Mouse (Mus musculus) ZHBTc4 (cell line): ENCODE data around the gene Dnajc12.
"Not testable (repeated sequence)": the region's sequence is repeated elsewhere in the genome, so short reads cannot be mapped to it uniquely, and the experiment has no call there.

Experiments
- DNase-seq: peaks from one replicate; pipeline ENCODE4 v3.0.0-alpha.2; 2011; ENCODE audit warnings: low read depth, low spot score

The Dnajc12 gene

GRCm38 (mm10) chr10:63382372-63383279 lies at the start of gene Dnajc12:
Gene Dnajc12, plus strand, starts transcription at chr10:63382443.
- peak; percentile 96 for DNase-seq

- DNase-seq: no peak
Measured at GRCm38 (mm10) chr10:63336901-63337300, 45.3 kb upstream of the Dnajc12 start.

- DNase-seq: no peak
Measured at GRCm38 (mm10) chr10:63337326-63337725, 44.9 kb upstream of the Dnajc12 start.

- peak; percentile 63 for DNase-seq
Measured at GRCm38 (mm10) chr10:63337951-63338836, 44.0 kb upstream of the Dnajc12 start.

DNA sequence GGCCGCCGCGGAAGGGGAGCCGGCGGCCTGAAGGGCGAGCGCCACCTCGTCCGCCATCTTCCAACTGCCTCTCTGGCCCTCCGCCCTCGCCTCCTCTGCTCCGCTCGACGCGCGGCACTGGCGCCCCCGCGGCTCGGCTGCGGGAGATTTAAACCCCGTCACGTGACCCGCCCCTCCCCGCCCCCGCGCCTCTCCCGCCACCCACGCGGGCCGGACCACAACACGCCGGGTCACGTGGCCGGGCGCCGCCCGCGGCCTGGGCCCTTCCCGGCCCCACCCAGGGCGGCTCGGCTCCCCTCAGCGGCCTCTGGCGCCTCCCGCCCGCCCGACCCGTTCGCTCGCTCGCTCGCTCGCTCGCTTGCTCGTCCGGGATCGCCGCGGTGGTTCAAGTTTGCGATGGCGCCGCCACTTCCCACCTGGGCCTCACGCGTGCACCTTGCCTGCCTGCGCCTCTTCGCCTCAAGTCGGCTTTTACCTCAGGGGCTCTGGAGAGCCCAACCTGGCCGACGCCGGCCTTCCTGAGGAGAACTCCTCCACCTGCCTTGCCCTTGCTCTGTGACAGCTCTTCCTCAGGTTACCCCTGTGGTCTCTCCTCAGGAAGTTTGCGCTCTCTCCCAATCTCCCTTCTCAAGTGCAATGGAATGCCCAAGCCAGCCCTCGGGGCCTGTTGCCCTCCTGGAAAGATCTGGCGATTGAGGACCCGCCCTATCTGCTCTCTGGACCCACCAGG lies 43.2 kb upstream of the Dnajc12 start:
- peak; percentile 97 for DNase-seq

DNA sequence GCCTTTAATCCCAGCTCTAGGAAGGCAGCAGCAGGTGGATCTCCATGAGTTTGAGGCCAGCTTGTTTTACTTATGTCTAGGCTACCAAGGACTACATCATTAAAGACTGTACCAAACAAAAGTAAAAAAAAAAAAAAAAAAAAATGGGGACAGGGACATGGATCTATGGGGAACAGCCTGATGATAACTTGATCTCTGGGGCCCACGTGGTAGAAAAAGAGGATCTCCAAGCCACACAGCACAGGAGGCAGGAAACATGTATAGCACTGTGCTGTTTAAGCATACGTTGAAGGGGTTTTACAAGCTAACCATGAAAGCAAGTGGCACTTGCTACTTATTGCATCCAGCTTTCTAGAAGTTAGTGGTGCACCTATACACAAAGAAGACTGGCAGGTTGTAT lies 40.9 kb upstream of the Dnajc12 start:
- no peak for DNase-seq

GRCm38 (mm10) chr10:63344751-63345150 lies 37.5 kb upstream of the Dnajc12 start:
- peak; percentile 62 for DNase-seq

DNA sequence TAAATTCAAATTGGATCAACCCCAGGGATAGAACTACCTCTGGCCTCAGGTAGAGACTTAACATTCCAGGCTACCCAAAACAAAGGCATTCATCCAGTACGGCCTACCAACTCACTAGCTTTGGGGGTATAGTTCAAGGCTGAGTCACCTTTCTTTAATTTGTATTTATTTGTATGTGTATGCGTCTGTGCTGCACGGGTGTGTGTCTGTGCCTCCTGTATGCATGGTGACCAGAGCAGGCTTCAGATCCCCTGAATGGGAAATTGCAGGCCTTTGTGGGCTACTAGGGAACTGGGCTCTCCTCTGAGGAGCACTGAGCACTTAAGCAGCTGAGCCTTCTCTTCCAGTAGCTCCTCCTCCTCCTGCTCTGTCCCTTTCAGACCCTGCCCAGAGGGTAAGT lies 34.0 kb upstream of the Dnajc12 start:
- DNase-seq: peak; percentile 32

DNA sequence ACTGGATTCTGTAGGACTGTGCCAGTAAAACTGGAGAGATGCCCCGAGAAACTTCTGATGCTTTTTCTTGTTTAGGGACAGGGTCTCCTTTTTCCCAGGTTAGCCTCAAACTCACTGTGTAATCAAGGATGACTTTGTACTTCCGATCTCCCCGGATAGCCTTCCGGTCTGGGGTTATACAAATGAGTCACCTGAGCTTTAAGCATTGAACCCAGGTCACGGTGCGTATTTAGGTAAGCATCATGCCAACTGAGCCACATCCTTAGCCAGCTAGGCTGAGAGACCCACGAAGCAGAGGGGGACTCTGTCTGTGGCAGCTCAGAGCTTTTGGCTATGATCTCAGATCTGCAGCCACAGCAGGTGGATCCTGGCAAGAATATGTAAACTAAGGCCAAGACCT lies 31.6 kb upstream of the Dnajc12 start:
- no peak for DNase-seq

DNA sequence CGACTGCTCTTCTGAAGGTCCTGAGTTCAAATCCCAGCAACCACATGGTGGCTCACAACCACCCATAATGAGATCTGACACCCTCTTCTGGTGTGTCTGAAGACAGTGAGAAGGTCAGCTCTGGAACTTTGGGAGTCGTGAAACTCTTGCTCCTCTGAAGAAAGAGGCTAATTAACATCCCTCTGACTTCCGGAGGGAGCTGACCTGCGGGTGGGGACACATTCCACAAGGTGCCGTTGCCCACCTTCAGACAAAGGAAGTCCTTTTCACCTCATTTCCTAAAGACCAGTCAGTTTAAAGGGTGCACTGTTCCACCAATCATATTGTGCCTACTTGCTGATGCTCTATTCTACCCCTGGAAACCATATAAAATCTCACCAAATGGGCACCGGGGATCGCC lies 31.1 kb upstream of the Dnajc12 start:
- peak; percentile 36 for DNase-seq

DNA sequence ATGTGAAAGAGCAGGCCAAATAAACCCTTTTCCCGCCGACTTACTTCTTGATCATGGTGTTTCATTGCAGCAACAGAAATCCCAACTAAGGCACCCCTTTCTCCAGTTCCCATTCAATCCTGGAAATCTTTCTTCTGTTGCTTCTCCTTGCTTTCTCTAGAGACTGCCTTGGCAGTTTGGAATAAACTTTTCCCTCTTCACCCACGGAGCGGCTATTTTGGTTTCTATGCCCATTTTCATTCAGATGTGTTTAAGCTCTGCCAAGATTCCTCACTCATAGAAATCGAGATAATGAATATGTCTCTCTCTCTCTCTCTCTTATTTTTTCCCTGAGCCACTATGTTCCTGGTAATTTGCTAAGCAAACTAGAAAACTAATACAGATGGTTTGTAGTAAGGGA lies 30.1 kb upstream of the Dnajc12 start:
- no peak for DNase-seq

- DNase-seq: peak; percentile 81
Measured at GRCm38 (mm10) chr10:63360502-63360901, 21.7 kb upstream of the Dnajc12 start.

DNA sequence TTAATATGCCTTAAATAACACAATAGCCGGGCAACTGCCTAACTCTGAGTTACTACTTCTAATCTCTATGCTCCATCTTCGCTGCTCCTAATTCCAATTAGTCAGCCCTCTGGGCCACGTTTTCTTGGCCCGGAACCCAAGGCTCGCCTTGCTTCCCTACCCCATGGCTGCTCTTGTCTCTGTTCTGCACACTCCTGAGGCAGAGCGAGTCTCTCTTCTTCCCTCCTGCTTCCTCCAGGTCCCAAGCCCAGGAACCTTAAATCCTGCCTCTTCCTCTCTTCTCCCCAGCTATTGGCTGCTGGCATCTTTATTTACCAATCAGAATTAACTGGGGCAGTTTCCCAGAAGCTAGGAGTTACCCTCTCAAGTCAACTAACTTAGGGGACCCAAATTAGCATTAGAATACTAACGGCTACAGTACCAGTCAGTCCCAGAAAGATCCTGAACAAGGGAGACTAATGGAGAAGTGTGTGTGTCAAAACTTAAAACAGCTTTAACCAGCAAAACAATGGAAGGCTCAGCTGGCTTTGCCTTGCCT lies 16.3 kb upstream of the Dnajc12 start:
- DNase-seq: peak; percentile 84

GRCm38 (mm10) chr10:63367386-63367785 lies 14.9 kb upstream of the Dnajc12 start:
- DNase-seq: no peak

GRCm38 (mm10) chr10:63368041-63368440 lies 14.2 kb upstream of the Dnajc12 start:
- DNase-seq: no peak

DNA sequence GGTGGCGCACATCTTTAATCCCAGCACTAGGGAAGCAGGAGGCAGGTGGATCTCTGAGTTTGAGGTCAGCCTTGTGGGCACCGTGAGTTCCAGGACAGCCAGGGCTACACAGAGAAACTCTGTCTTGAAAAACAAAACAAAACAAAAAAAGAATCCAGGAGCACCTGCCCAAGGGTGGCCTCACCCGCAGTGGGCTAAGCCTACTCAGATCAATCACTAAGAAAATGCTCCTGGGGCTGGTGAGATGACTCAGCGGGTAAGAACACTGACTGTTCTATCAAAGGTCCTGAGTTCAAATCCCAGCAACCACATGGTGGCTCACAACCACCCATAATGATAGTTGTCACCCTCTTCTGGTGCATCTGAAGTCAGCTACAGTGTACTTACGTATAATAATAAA lies 5.9 kb upstream of the Dnajc12 start:
- no peak for DNase-seq

DNA sequence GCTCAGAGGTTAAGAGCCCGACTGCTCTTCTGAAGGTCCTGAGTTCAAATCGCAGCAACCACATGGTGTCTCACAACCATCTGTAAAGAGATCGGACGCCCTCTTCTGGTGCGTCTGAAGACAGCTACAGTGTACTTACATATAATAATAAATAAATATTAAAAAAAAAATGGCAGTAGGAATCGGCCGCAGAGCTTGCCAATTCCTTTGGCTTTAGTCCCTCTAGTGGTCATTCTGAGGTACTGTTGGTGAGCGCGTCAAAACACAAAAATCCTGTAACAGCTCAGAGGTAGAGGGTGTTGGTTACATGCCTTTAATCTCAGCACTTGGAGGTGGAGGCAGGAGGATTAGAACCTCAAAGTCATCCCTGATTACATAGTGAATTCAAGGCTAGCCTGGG lies 4.8 kb upstream of the Dnajc12 start:
- DNase-seq: peak; percentile 83

- DNase-seq: no peak
Measured at GRCm38 (mm10) chr10:63378948-63379680, 3.1 kb upstream of the Dnajc12 start.

DNA sequence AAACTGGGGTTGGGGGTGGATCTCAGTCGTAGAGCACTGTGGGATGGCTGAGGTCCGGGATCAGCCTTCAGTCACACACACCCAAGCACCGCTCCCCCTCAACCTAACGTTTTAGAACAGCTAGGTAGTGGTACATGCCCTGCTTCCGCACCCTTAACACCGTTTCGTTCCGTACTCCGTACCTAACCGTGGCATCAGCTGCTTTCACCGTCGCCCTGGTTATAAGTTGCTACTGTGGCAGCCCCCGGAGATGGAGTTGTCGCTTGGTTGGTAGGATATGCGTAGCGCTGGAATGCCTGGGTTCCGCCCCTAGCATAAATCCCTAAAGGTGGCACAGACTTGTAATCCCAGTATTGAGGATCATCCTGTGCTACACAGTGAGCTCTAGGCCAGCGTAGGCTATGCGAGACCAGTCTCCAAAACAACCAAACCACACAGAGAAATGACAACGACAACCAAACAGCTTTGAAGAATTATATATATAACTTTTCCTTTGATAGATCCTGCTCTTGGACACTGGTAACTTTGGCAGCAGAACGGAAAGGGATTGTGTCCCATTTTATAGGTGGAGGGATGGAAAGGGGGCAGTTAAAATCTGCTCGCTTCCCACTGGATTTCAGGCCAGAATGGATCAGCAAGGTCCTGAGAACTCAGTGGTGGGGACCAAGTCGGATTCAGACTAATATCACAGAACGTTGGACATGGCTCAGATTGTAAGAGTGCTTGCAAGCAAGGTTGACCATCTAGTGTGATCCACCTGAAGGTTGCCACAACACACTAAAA lies 554 bp upstream of the Dnajc12 start, which contains the start of gene Sirt1:
Sirt1 (minus strand) TSS at position 207 of the 783 bp plus-strand sequence.
- DNase-seq: no peak

GRCm38 (mm10) chr10:63385897-63386296 lies 3.7 kb downstream of the Dnajc12 start:
- DNase-seq: not testable (repeated sequence)
